Mouse (Mus musculus): ENCODE results near the gene Cptp. TPM values are rescaled to one million over a fixed set of nuclear protein-coding genes. Genes with fewer than 3 reads are reported as not detected.

The Cptp gene
- total RNA-seq, 2 experiments from 2014 or later = 26.6 to 27.5 TPM

Small RNAs within 50 kb of the gene (microRNA-seq; reads per million reads assigned to microRNA genes)
- not detected for gene Gm22991

Other genes starting within 250 kb of the Cptp start
- 10 to 100 TPM; 55.5 to 60.6 TPM for gene Cdk11b, start 244.6 kb downstream of the Cptp start, total RNA-seq (2021)
- not detected for gene Gm10563, start 224.0 kb downstream of the Cptp start, total RNA-seq (2021)
- 1 to 10 TPM; 3.9 to 4.8 TPM for gene Mmp23, start 216.1 kb downstream of the Cptp start, total RNA-seq (2021)
- 100 to 1,000 TPM in 1 of 2 experiments, 10 to 100 TPM in 1; 91.0 to 105 TPM for gene Mib2, start 200.2 kb downstream of the Cptp start, total RNA-seq (2021)
- 10 to 100 TPM; 20.3 to 22.0 TPM for gene Fndc10, start 175.1 kb downstream of the Cptp start, total RNA-seq (2021)
- gene Ssu72, start 164.6 kb downstream of the Cptp start, total RNA-seq (2021) = 10 to 100 TPM; 82.1 to 83.7 TPM
- 10 to 100 TPM; 41.0 to 44.8 TPM for gene Tmem240, start 134.6 kb downstream of the Cptp start, total RNA-seq (2021)
- gene Atad3a, start 108.3 kb downstream of the Cptp start, total RNA-seq (2021) = 10 to 100 TPM; 64.8 to 69.8 TPM
- 10 to 100 TPM; 15.6 to 16.4 TPM for gene Vwa1, start 94.7 kb downstream of the Cptp start, total RNA-seq (2021)
- 1 to 10 TPM; 1.3 TPM for gene Tmem88b, start 83.6 kb downstream of the Cptp start, total RNA-seq (2021)
- not detected for gene Ankrd65, start 79.0 kb downstream of the Cptp start, total RNA-seq (2021)
- gene Mrpl20, start 66.6 kb downstream of the Cptp start, total RNA-seq (2021) = 100 to 1,000 TPM; 102 to 104 TPM
- gene Ccnl2, start 57.0 kb downstream of the Cptp start, total RNA-seq (2021) = 10 to 100 TPM; 84.1 to 85.0 TPM
- 10 to 100 TPM; 59.7 to 62.7 TPM for gene Aurkaip1, start 38.2 kb downstream of the Cptp start, total RNA-seq (2021)
- 10 to 100 TPM; 15.0 to 15.1 TPM for gene Mxra8, start 29.8 kb downstream of the Cptp start, total RNA-seq (2021)
- gene Dvl1, start 22.0 kb downstream of the Cptp start, total RNA-seq (2021) = 10 to 100 TPM; 82.5 to 88.2 TPM
- gene Tas1r3, start 6.1 kb downstream of the Cptp start, total RNA-seq (2021) = under 1 TPM; 0.28 to 0.32 TPM
- gene Ints11, start 106 bp upstream of the Cptp start, total RNA-seq (2021) = 10 to 100 TPM; 44.1 to 54.7 TPM
- gene Pusl1, start 22.3 kb upstream of the Cptp start, total RNA-seq (2021) = 10 to 100 TPM; 62.3 to 68.1 TPM
- gene Acap3, start 22.4 kb upstream of the Cptp start, total RNA-seq (2021) = 100 to 1,000 TPM; 164 to 168 TPM
- gene Ube2j2, start 74.4 kb upstream of the Cptp start, total RNA-seq (2021) = 100 to 1,000 TPM in 1 of 2 experiments, 10 to 100 TPM in 1; 96.0 to 101 TPM
- 10 to 100 TPM; 12.0 to 14.8 TPM for gene C1qtnf12, start 92.9 kb upstream of the Cptp start, total RNA-seq (2021)
- gene B3galt6, start 123.2 kb upstream of the Cptp start, total RNA-seq (2021) = 10 to 100 TPM; 12.9 to 13.7 TPM
- 100 to 1,000 TPM; 111 to 112 TPM for gene Sdf4, start 123.4 kb upstream of the Cptp start, total RNA-seq (2021)
- 1 to 10 TPM; 1.3 to 1.5 TPM for gene Tnfrsf4, start 144.4 kb upstream of the Cptp start, total RNA-seq (2021)
- not detected for gene Tnfrsf18, start 156.7 kb upstream of the Cptp start, total RNA-seq (2021)
- not detected for gene Ttll10, start 190.0 kb upstream of the Cptp start, total RNA-seq (2021)
- 10 to 100 TPM; 34.6 to 37.5 TPM for gene 9430015G10Rik, start 240.5 kb upstream of the Cptp start, total RNA-seq (2021)

All from left cerebral cortex, postnatal 4 days (tissue).